Mouse (Mus musculus): ENCODE measurements at regions not wholly inside any gene's neighbourhood (a gene's known extent, or its start where the extent isn't known, plus 50 kb on each side); places are given as distances from the start of the nearest gene placed in this dataset.

- Histone ChIP-seq H3K27ac (ENCODE audit: low read depth, low read length) (no peak overlapping the region), H3K9me3 (ENCODE audit: control insufficient read depth, low read length) (no peaks in the 10 kb centered on the region), H3K4me1 (ENCODE audit: control insufficient read depth, insufficient read depth, low read length) (no peaks in the 10 kb centered on the region), H3K4me2 (replicated peaks; ENCODE audit: low read depth, low read length) (no peak overlapping the region), H3K36me3 (ENCODE audit: control insufficient read depth, insufficient read depth, low read length) (no peaks in the 10 kb centered on the region), H3K27me3 (ENCODE audit: control insufficient read depth, insufficient read depth, low read length) (no peaks in the 10 kb centered on the region), H3K9ac (ENCODE audit: low read depth, low read length) (no peak overlapping the region), H3K4me3 (ENCODE audit: low read length) (no peak overlapping the region)
- no peak for ATAC-seq (ENCODE audit: low FRiP score, low TSS enrichment)
- WGBS, result 81% methylated on average over 4 of the region's 4 CpGs
Observed at GRCm38 (mm10) chr15:68754834-68755233, 2254.1 kb upstream of the Lrrc6 start.

DNA sequence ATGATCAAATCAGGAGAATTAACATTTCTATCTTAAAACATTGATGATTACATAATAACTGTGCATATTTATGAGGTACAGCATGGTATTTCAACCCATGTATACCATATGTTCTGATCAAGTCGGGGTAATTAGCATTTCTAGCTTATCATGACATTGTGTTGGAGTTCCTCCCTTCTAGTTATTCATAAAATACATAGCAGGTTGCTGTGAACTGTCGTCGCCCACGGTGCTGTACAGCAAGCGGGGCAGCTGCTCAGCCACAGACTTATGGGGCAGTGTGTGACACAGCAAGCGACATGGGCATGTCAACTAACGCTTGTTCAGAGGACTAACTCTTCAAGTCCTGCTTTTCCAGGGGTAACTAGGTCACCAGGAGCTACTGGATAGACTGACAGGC, 2238.6 kb upstream of the Lrrc6 start:
- Histone ChIP-seq H3K36me3 (ENCODE audit: control insufficient read depth, insufficient read depth, low read length) (no peaks in the 10 kb centered on the region), H3K9me3 (ENCODE audit: control insufficient read depth, low read length) (no peaks in the 10 kb centered on the region), H3K27ac (ENCODE audit: low read depth, low read length) (no peak overlapping the region), H3K4me3 (ENCODE audit: low read length) (no peak overlapping the region), H3K9ac (ENCODE audit: low read depth, low read length) (no peak overlapping the region), H3K4me2 (replicated peaks; ENCODE audit: low read depth, low read length) (no peak overlapping the region), H3K27me3 (ENCODE audit: control insufficient read depth, insufficient read depth, low read length) (no peaks in the 10 kb centered on the region), H3K4me1 (ENCODE audit: control insufficient read depth, insufficient read depth, low read length) (no peaks in the 10 kb centered on the region)
- ATAC-seq (ENCODE audit: low FRiP score, low TSS enrichment), result no peak
- WGBS, result 88% methylated on average over 7 of the region's 7 CpGs

DNA sequence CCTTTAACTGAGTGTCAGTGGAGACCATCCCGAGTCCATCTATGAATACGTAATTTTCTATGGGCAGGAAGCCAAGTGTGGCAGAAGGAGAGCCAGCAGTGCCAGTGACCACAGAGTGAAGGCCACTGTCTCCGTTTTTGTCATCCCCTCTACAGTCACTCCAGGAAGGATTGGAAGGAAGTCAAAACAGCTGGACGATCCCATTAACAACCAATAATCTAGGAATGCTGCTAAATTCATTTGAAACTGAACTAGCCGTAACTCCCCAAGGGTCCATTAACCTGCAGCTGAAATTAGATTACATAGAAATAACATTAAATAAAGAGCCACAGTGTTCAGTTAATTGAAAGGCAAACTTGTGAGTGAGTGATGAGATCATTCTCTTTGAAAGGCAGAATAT, 2220.5 kb upstream of the Lrrc6 start:
- Histone ChIP-seq H3K9ac (ENCODE audit: low read depth, low read length) (no peak overlapping the region), H3K4me2 (replicated peaks; ENCODE audit: low read depth, low read length) (no peak overlapping the region), H3K4me3 (ENCODE audit: low read length) (no peak overlapping the region), H3K4me1 (ENCODE audit: control insufficient read depth, insufficient read depth, low read length) (no peaks in the 10 kb centered on the region), H3K27ac (ENCODE audit: low read depth, low read length) (no peak overlapping the region), H3K9me3 (ENCODE audit: control insufficient read depth, low read length) (no peaks in the 10 kb centered on the region), H3K36me3 (ENCODE audit: control insufficient read depth, insufficient read depth, low read length) (no peaks in the 10 kb centered on the region), H3K27me3 (ENCODE audit: control insufficient read depth, insufficient read depth, low read length) (no peaks in the 10 kb centered on the region)
- no peak for ATAC-seq (ENCODE audit: low FRiP score, low TSS enrichment)
- 74% methylated on average over 5 of the region's 5 CpGs for WGBS

- Histone ChIP-seq H3K4me1 (ENCODE audit: control insufficient read depth, insufficient read depth, low read length) (no peaks in the 10 kb centered on the region), H3K27me3 (ENCODE audit: control insufficient read depth, insufficient read depth, low read length) (no peaks in the 10 kb centered on the region), H3K9me3 (ENCODE audit: control insufficient read depth, low read length) (no peaks in the 10 kb centered on the region), H3K36me3 (ENCODE audit: control insufficient read depth, insufficient read depth, low read length) (no peaks in the 10 kb centered on the region), H3K4me2 (replicated peaks; ENCODE audit: low read depth, low read length) (no peak overlapping the region), H3K27ac (ENCODE audit: low read depth, low read length) (no peak overlapping the region), H3K9ac (ENCODE audit: low read depth, low read length) (no peak overlapping the region), H3K4me3 (ENCODE audit: low read length) (no peak overlapping the region)
- 63% methylated on average over 12 of the region's 12 CpGs for WGBS
- no peak for ATAC-seq (ENCODE audit: low FRiP score, low TSS enrichment)
Observed at GRCm38 (mm10) chr15:68719486-68719885, 2218.8 kb upstream of the Lrrc6 start.

DNA sequence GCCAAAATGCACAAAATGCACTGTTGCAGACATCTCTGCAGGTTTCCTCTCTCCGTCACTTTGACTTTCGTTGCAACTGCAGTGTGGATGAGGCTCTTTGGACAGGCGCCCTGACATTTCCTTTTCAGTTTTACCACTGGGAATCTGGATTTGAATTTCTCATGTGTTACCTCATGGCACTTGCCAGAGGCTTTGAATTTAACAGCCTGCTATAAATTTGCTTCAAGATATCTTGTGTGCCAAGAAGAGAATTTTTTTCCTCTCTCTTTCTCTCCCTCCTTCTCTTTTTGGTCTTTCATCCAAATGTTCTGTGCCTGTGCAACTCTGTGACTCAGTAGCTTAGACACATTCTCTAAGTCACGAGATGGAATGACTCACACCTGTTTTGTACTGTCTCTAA, 2213.6 kb upstream of the Lrrc6 start:
- no peaks in the 10 kb centered on the region for H3K4me1 ChIP-seq (ENCODE audit: control insufficient read depth, insufficient read depth, low read length)
- no peak overlapping the region for H3K4me3 ChIP-seq (ENCODE audit: low read length)
- H3K9ac ChIP-seq (ENCODE audit: low read depth, low read length), result no peak overlapping the region
- H3K4me2 ChIP-seq (replicated peaks; ENCODE audit: low read depth, low read length), result no peak overlapping the region
- 71% methylated on average over 4 of the region's 4 CpGs for WGBS
- H3K9me3 ChIP-seq (ENCODE audit: control insufficient read depth, low read length), result no peaks in the 10 kb centered on the region
- H3K36me3 ChIP-seq (ENCODE audit: control insufficient read depth, insufficient read depth, low read length), result no peaks in the 10 kb centered on the region
- no peak overlapping the region for H3K27ac ChIP-seq (ENCODE audit: low read depth, low read length)
- no peak for ATAC-seq (ENCODE audit: low FRiP score, low TSS enrichment)
- no peaks in the 10 kb centered on the region for H3K27me3 ChIP-seq (ENCODE audit: control insufficient read depth, insufficient read depth, low read length)

GRCm38 (mm10) chr15:68707306-68707705, 2206.6 kb upstream of the Lrrc6 start:
- 87% methylated on average over 3 of the region's 3 CpGs for WGBS

GRCm38 (mm10) chr15:68695041-68695650, 2194.4 kb upstream of the Lrrc6 start:
- H3K9ac ChIP-seq (ENCODE audit: low read depth, low read length), result no peak overlapping the region
- H3K36me3 ChIP-seq (ENCODE audit: control insufficient read depth, insufficient read depth, low read length), result no peaks in the 10 kb centered on the region
- H3K4me3 ChIP-seq (ENCODE audit: low read length), result no peak overlapping the region
- H3K4me2 ChIP-seq (replicated peaks; ENCODE audit: low read depth, low read length), result no peak overlapping the region
- WGBS, result 41% methylated on average over 5 of the region's 5 CpGs
- H3K4me1 ChIP-seq (ENCODE audit: control insufficient read depth, insufficient read depth, low read length), result no peaks in the 10 kb centered on the region
- H3K27ac ChIP-seq (ENCODE audit: low read depth, low read length), result no peak overlapping the region
- H3K27me3 ChIP-seq (ENCODE audit: control insufficient read depth, insufficient read depth, low read length), result no peaks in the 10 kb centered on the region
- no peak for ATAC-seq (ENCODE audit: low FRiP score, low TSS enrichment)
- H3K9me3 ChIP-seq (ENCODE audit: control insufficient read depth, low read length), result no peaks in the 10 kb centered on the region

More at GRCm38 (mm10) chr15:68707306-68707705, 2206.6 kb upstream of the Lrrc6 start:
- Histone ChIP-seq H3K4me3 (ENCODE audit: low read length) (no peak overlapping the region), H3K9ac (ENCODE audit: low read depth, low read length) (no peak overlapping the region), H3K27ac (ENCODE audit: low read depth, low read length) (no peak overlapping the region), H3K4me2 (replicated peaks; ENCODE audit: low read depth, low read length) (no peak overlapping the region), H3K27me3 (ENCODE audit: control insufficient read depth, insufficient read depth, low read length) (no peaks in the 10 kb centered on the region), H3K4me1 (ENCODE audit: control insufficient read depth, insufficient read depth, low read length) (no peaks in the 10 kb centered on the region), H3K9me3 (ENCODE audit: control insufficient read depth, low read length) (no peaks in the 10 kb centered on the region), H3K36me3 (ENCODE audit: control insufficient read depth, insufficient read depth, low read length) (no peaks in the 10 kb centered on the region)
- ATAC-seq (ENCODE audit: low FRiP score, low TSS enrichment), result no peak

DNA sequence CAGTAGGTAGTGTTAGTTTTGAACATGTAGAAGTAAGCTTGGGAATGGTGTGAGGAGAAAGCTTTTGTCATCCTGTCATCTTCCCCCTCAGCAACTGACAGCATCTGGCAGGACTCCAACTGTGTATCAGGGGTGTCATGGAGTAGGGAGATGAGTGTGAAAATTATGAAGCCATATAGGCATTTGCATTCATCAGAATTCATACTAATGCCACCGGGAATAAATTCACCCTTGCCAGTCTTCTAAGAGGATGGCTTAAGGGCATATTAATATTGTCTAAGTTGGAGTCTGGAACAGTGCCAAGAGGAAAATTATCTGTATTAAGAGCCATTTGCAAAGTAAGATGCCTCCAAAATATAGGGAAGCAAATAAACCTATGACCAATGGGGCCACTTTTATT, 2166.8 kb upstream of the Lrrc6 start:
- Histone ChIP-seq H3K9ac (ENCODE audit: low read depth, low read length) (no peak overlapping the region), H3K4me2 (replicated peaks; ENCODE audit: low read depth, low read length) (no peak overlapping the region), H3K4me1 (ENCODE audit: control insufficient read depth, insufficient read depth, low read length) (no peaks in the 10 kb centered on the region), H3K27me3 (ENCODE audit: control insufficient read depth, insufficient read depth, low read length) (no peaks in the 10 kb centered on the region), H3K9me3 (ENCODE audit: control insufficient read depth, low read length) (no peaks in the 10 kb centered on the region), H3K36me3 (ENCODE audit: control insufficient read depth, insufficient read depth, low read length) (no peaks in the 10 kb centered on the region), H3K4me3 (ENCODE audit: low read length) (no peak overlapping the region), H3K27ac (ENCODE audit: low read depth, low read length) (no peak overlapping the region)
- ATAC-seq (ENCODE audit: low FRiP score, low TSS enrichment), result no peak
- 89% methylated on average over 1 of the region's 1 CpGs for WGBS

DNA sequence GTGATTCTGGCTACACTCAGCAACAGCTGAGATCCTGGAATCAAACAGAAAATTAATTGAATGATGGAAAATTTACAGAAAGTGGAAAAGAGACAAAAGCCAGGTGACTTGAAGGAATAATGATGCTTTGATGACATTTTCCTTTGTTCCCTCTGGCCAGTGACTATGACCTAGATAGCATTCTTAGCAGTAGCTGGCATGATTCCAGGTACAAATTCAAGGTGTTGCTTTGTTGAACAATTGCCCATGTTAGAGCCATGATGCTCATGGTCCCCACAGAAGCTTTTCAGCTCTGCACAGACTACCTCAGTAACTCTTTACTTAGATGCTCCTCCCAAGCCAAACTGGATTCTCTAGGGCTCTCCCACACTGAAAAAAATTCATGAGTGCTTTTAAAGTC, 2164.6 kb upstream of the Lrrc6 start:
- H3K4me2 ChIP-seq (replicated peaks; ENCODE audit: low read depth, low read length), result no peak overlapping the region
- H3K4me1 ChIP-seq (ENCODE audit: control insufficient read depth, insufficient read depth, low read length), result no peaks in the 10 kb centered on the region
- no peak for ATAC-seq (ENCODE audit: low FRiP score, low TSS enrichment)
- no peaks in the 10 kb centered on the region for H3K27me3 ChIP-seq (ENCODE audit: control insufficient read depth, insufficient read depth, low read length)
- H3K9ac ChIP-seq (ENCODE audit: low read depth, low read length), result no peak overlapping the region
- H3K9me3 ChIP-seq (ENCODE audit: control insufficient read depth, low read length), result no peaks in the 10 kb centered on the region
- no peak overlapping the region for H3K27ac ChIP-seq (ENCODE audit: low read depth, low read length)
- H3K4me3 ChIP-seq (ENCODE audit: low read length), result no peak overlapping the region
- no peaks in the 10 kb centered on the region for H3K36me3 ChIP-seq (ENCODE audit: control insufficient read depth, insufficient read depth, low read length)

All from kidney, embryonic 14.5 days (tissue).